Mouse (Mus musculus): ENCODE measurements at regions not wholly inside any gene's neighbourhood (a gene's known extent, or its start where the extent isn't known, plus 50 kb on each side); places are given as distances from the start of the nearest gene placed in this dataset.

DNA sequence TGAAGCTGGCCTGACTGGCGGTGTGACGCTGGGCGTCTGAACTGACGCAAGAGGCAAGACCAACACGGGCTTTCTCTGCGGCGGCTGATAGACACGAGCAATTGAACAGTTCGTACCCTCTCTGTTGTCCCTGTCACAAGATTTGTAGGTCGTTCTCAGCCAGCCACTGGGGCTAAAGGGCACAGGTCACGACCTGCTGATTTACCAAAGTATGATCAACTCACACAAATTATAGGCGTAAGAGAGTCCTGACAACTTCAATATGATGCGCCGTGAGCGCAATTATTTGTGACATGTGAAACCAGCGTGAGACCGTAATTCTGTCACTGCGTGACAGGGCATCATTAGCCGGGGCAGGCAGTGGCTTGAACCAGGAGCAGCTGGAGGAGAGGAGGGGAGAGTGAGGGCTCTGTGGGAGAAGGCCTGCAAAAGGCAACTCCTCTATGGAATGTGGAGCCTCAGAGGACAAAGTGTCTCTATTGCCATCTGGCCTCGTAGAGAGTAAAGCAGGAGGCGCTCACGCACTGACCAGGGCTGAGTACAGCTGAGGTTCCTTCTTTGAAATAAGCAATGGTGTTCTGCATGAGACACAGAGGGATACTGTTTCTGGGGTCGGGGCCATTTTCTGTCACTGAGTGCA is 181.4 kb upstream of the Habp2 start:
- no peak for ATAC-seq

DNA sequence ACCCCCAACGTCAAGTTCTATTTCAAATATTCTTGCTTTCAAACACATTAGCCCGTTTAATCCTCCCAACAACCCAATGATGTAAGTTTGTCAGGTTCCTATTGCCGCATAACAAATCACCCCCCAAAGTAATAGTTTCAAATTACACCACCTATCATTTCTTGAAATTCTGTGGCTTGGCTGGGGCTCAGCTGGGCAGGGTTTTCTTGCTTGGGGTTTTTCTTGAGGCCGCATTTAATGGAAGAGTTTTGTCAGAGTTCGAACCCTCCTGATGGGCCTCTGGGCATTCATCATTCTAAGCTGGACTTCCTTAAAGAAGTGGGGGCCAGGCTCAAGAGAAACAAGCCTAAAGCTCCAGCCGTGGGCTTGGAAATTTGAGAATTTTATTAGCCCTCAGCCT is 178.1 kb upstream of the Habp2 start:
- no peaks in the 10 kb centered on the region for H3K27me3 ChIP-seq (ENCODE audit: control insufficient read depth, insufficient read depth, low read depth, low read length)
- H3K4me1 ChIP-seq (ENCODE audit: control insufficient read depth, insufficient read depth, low read length), result no peaks in the 10 kb centered on the region
- H3K27ac ChIP-seq (ENCODE audit: low read length), result no peak overlapping the region
- no peak overlapping the region for H3K9ac ChIP-seq (ENCODE audit: low read depth, low read length)
- H3K4me3 ChIP-seq (ENCODE audit: low read depth, low read length), result no peak overlapping the region
- ATAC-seq, result no peak
- peaks cover 2% of the 10 kb centered on the region; the same call in 1 of the 2 replicates for H3K9me3 ChIP-seq (replicated peaks; ENCODE audit: control insufficient read depth, low read length, poor library complexity, severe bottlenecking)
- H3K36me3 ChIP-seq (ENCODE audit: control insufficient read depth, insufficient read depth, low read length), result no peaks in the 10 kb centered on the region
- WGBS, result 92% methylated on average over 6 of the region's 6 CpGs
- no peak overlapping the region for H3K4me2 ChIP-seq (ENCODE audit: low read length)

More for the DNA sequence above, 181.4 kb upstream of the Habp2 start:
- Histone ChIP-seq H3K4me1 (ENCODE audit: control insufficient read depth, insufficient read depth, low read length) (no peaks in the 10 kb centered on the region), H3K9ac (ENCODE audit: low read depth, low read length) (no peak overlapping the region), H3K4me2 (ENCODE audit: low read length) (no peak overlapping the region), H3K27ac (ENCODE audit: low read length) (no peak overlapping the region), H3K9me3 (replicated peaks; ENCODE audit: control insufficient read depth, low read length, poor library complexity, severe bottlenecking) (peaks cover 2% of the 10 kb centered on the region; the same call in 1 of the 2 replicates), H3K4me3 (ENCODE audit: low read depth, low read length) (no peak overlapping the region), H3K36me3 (ENCODE audit: control insufficient read depth, insufficient read depth, low read length) (no peaks in the 10 kb centered on the region), H3K27me3 (ENCODE audit: control insufficient read depth, insufficient read depth, low read depth, low read length) (no peaks in the 10 kb centered on the region)
- 57% methylated on average over 23 of the region's 23 CpGs for WGBS

GRCm38 (mm10) chr19:56115552-56116284 is 171.2 kb upstream of the Habp2 start:
- no peak for ATAC-seq

DNA sequence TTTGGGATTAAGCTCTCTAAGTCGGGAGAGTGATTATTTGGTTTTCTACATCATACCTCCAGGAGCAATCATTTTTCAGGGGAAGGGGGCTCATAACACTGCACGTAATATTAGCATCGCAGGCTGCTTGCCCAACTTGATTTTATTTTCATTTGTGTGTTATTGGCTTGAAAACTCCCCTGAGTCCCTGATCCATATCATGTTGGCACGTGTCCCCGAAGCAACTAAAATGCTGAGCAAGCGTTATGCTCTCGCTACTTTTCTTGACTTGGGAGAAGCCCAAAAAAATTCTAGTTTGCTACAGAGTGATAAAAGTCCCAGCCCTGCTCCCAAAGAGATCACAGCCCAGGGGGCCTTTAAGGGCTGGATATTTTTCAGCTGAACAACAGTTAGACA is 170.7 kb upstream of the Habp2 start:
- H3K9ac ChIP-seq (ENCODE audit: low read depth, low read length), result no peak overlapping the region
- no peak overlapping the region for H3K4me2 ChIP-seq (ENCODE audit: low read length)
- no peaks in the 10 kb centered on the region for H3K9me3 ChIP-seq (replicated peaks; ENCODE audit: control insufficient read depth, low read length, poor library complexity, severe bottlenecking)
- H3K27me3 ChIP-seq (ENCODE audit: control insufficient read depth, insufficient read depth, low read depth, low read length), result no peaks in the 10 kb centered on the region
- H3K4me3 ChIP-seq (ENCODE audit: low read depth, low read length), result no peak overlapping the region
- WGBS, result 50% methylated on average over 7 of the region's 7 CpGs
- no peak for ATAC-seq
- no peak overlapping the region for H3K27ac ChIP-seq (ENCODE audit: low read length)
- peaks cover 6% of the 10 kb centered on the region; the same call in 1 of the 2 replicates for H3K4me1 ChIP-seq (ENCODE audit: control insufficient read depth, insufficient read depth, low read length)
- H3K36me3 ChIP-seq (ENCODE audit: control insufficient read depth, insufficient read depth, low read length), result no peaks in the 10 kb centered on the region

More at GRCm38 (mm10) chr19:56115552-56116284, 171.2 kb upstream of the Habp2 start:
- Histone ChIP-seq H3K4me1 (ENCODE audit: control insufficient read depth, insufficient read depth, low read length) (peaks cover 6% of the 10 kb centered on the region; the same call in 1 of the 2 replicates), H3K9ac (ENCODE audit: low read depth, low read length) (no peak overlapping the region), H3K36me3 (ENCODE audit: control insufficient read depth, insufficient read depth, low read length) (no peaks in the 10 kb centered on the region), H3K27me3 (ENCODE audit: control insufficient read depth, insufficient read depth, low read depth, low read length) (no peaks in the 10 kb centered on the region), H3K27ac (ENCODE audit: low read length) (no peak overlapping the region), H3K4me3 (ENCODE audit: low read depth, low read length) (no peak overlapping the region), H3K4me2 (ENCODE audit: low read length) (no peak overlapping the region), H3K9me3 (replicated peaks; ENCODE audit: control insufficient read depth, low read length, poor library complexity, severe bottlenecking) (no peaks in the 10 kb centered on the region)
- 17% methylated on average over 7 of the region's 15 CpGs for WGBS

DNA sequence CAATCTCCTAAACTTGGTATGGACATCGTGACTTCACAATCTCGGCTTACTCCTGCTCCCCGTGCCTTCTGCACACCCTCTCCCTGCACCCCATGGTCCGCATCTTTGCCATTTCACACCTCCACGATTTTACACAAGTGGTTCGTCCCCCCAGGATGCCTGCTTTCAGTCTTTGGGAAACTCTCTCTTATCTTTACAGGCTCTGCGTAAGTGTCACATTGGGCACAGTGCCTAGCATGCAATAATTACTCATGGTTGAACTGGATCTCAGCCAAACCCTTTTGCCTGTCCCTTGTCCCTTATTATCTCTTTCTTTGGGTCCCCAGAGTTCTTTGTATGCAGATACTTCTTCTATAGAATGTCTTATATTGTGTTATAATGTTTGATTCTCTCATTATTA is 166.2 kb upstream of the Habp2 start:
- no peak overlapping the region for H3K9ac ChIP-seq (ENCODE audit: low read depth, low read length)
- no peak overlapping the region for H3K27ac ChIP-seq (ENCODE audit: low read length)
- H3K36me3 ChIP-seq (ENCODE audit: control insufficient read depth, insufficient read depth, low read length), result no peaks in the 10 kb centered on the region
- H3K4me1 ChIP-seq (ENCODE audit: control insufficient read depth, insufficient read depth, low read length), result peaks cover 2% of the 10 kb centered on the region; the same call in 1 of the 2 replicates
- H3K9me3 ChIP-seq (replicated peaks; ENCODE audit: control insufficient read depth, low read length, poor library complexity, severe bottlenecking), result no peaks in the 10 kb centered on the region
- H3K4me3 ChIP-seq (ENCODE audit: low read depth, low read length), result no peak overlapping the region
- ATAC-seq, result no peak
- 76% methylated on average over 7 of the region's 7 CpGs for WGBS
- H3K4me2 ChIP-seq (ENCODE audit: low read length), result no peak overlapping the region
- no peaks in the 10 kb centered on the region for H3K27me3 ChIP-seq (ENCODE audit: control insufficient read depth, insufficient read depth, low read depth, low read length)

DNA sequence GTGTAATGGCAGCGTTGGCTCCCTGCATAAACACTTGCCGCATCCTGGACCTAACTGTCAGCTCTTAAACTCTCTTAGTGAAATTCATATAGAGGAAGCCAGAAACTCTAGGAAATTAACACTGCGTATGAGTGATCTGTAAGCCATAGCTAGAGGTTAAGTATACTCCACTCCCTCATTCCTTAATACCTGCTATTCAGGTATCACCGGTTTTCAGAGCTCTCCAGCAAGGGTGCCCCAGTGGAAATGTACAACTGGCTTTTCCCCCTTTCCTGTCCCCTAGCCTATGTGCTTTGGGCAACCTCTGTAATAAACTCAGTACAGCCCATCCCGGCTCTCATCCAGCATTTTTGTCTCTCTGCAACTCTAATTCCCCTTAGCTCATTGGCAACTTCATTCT is 164.8 kb upstream of the Habp2 start:
- Histone ChIP-seq H3K9ac (ENCODE audit: low read depth, low read length) (no peak overlapping the region), H3K9me3 (replicated peaks; ENCODE audit: control insufficient read depth, low read length, poor library complexity, severe bottlenecking) (no peaks in the 10 kb centered on the region), H3K4me1 (ENCODE audit: control insufficient read depth, insufficient read depth, low read length) (no peaks in the 10 kb centered on the region), H3K27me3 (ENCODE audit: control insufficient read depth, insufficient read depth, low read depth, low read length) (no peaks in the 10 kb centered on the region), H3K4me3 (ENCODE audit: low read depth, low read length) (no peak overlapping the region), H3K27ac (ENCODE audit: low read length) (no peak overlapping the region), H3K36me3 (ENCODE audit: control insufficient read depth, insufficient read depth, low read length) (no peaks in the 10 kb centered on the region), H3K4me2 (ENCODE audit: low read length) (no peak overlapping the region)
- 94% methylated on average over 5 of the region's 5 CpGs for WGBS
- ATAC-seq, result no peak

DNA sequence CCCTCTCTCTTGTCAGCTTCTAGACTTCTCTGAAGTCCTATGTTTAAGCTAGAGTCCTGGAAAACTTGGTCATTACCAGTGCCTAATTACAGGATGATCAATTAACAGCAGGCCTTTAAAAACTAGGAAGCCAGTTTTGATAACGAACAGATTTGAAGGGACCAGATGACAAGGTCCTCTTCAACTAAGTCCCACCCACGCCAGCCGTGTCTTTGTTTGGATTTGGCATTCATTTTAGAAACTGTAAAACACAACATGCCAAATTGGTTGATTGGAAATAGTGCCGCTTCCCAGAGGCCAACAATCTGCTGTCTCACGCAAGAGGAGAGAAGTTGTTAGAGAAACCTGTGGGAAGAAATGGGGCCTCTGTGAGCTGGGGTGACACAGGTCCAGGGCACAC is 155.4 kb upstream of the Habp2 start:
- H3K36me3 ChIP-seq (ENCODE audit: control insufficient read depth, insufficient read depth, low read length), result no peaks in the 10 kb centered on the region
- H3K9ac ChIP-seq (ENCODE audit: low read depth, low read length), result no peak overlapping the region
- 0 out of 2 replicates have a peak, but pooled peaks cover 3% of the 10 kb centered on the region for H3K27me3 ChIP-seq (ENCODE audit: control insufficient read depth, insufficient read depth, low read depth, low read length)
- H3K4me1 ChIP-seq (ENCODE audit: control insufficient read depth, insufficient read depth, low read length), result peaks cover 24% of the 10 kb centered on the region
- no peak overlapping the region for H3K4me3 ChIP-seq (ENCODE audit: low read depth, low read length)
- H3K9me3 ChIP-seq (replicated peaks; ENCODE audit: control insufficient read depth, low read length, poor library complexity, severe bottlenecking), result no peaks in the 10 kb centered on the region
- H3K27ac ChIP-seq (ENCODE audit: low read length), result no peak overlapping the region
- ATAC-seq, result no peak
- 53% methylated on average over 5 of the region's 5 CpGs for WGBS
- H3K4me2 ChIP-seq (ENCODE audit: low read length), result no peak overlapping the region

GRCm38 (mm10) chr19:56132911-56133562 is 153.9 kb upstream of the Habp2 start:
- Histone ChIP-seq H3K4me1 (ENCODE audit: control insufficient read depth, insufficient read depth, low read length) (peaks cover 24% of the 10 kb centered on the region), H3K27ac (ENCODE audit: low read length) (peak overlapping the region; percentile 56), H3K4me3 (ENCODE audit: low read depth, low read length) (no peak overlapping the region), H3K9ac (ENCODE audit: low read depth, low read length) (no peak overlapping the region), H3K36me3 (ENCODE audit: control insufficient read depth, insufficient read depth, low read length) (no peaks in the 10 kb centered on the region), H3K9me3 (replicated peaks; ENCODE audit: control insufficient read depth, low read length, poor library complexity, severe bottlenecking) (no peaks in the 10 kb centered on the region), H3K4me2 (ENCODE audit: low read length) (no peak overlapping the region), H3K27me3 (ENCODE audit: control insufficient read depth, insufficient read depth, low read depth, low read length) (0 out of 2 replicates have a peak, but pooled peaks cover 3% of the 10 kb centered on the region)
- WGBS, result 5% methylated on average over 7 of the region's 7 CpGs
- no peak for ATAC-seq

DNA sequence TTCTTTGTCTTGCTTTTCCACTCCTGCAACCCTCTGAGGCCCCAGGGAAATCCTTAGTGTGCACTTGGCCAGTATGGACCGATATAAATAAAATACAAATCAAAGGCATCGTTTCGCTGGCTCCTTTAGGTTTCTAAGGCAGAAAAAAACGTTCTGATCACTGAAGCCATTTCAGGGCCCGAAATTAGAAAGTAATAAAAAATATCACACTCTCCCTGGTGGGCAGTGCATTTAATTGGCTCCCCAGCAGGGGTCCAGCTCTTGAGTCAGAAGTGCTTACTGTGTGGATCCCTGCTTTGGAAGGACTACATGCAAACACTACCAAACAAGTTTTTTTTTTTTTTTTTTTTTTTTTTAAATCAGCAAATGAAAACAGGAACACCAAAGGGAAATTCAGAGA is 153.4 kb upstream of the Habp2 start:
- H3K27ac ChIP-seq (ENCODE audit: low read length), result peak overlapping the region; percentile 1; the same call in 1 of the 2 replicates
- H3K4me1 ChIP-seq (ENCODE audit: control insufficient read depth, insufficient read depth, low read length), result peaks cover 24% of the 10 kb centered on the region
- 0 out of 2 replicates have a peak overlapping the region, but pooled peaks have one; percentile 39 for H3K4me2 ChIP-seq (ENCODE audit: low read length)

More for the DNA sequence above, 153.4 kb upstream of the Habp2 start:
- H3K27me3 ChIP-seq (ENCODE audit: control insufficient read depth, insufficient read depth, low read depth, low read length), result 0 out of 2 replicates have a peak, but pooled peaks cover 3% of the 10 kb centered on the region
- H3K36me3 ChIP-seq (ENCODE audit: control insufficient read depth, insufficient read depth, low read length), result no peaks in the 10 kb centered on the region
- WGBS, result 6% methylated on average over 5 of the region's 5 CpGs
- ATAC-seq, result no peak
- no peaks in the 10 kb centered on the region for H3K9me3 ChIP-seq (replicated peaks; ENCODE audit: control insufficient read depth, low read length, poor library complexity, severe bottlenecking)
- H3K4me3 ChIP-seq (ENCODE audit: low read depth, low read length), result no peak overlapping the region
- H3K9ac ChIP-seq (ENCODE audit: low read depth, low read length), result no peak overlapping the region

Measured in midbrain, embryonic 16.5 days (tissue).